Mouse (Mus musculus) bone marrow, adult 2 months (tissue): ENCODE data around the gene Rrm2.

Experiments used
- CTCF ChIP-seq: fragments of 200-500 bp; IDR thresholded peaks from 2 replicates; pipeline ENCODE4 v1.5.1; 2011; ENCODE audit warnings: low read length, control low read depth; ENCODE audit not compliant: control insufficient read depth, insufficient read depth
- POLR2A ChIP-seq: fragments of 200-500 bp; IDR thresholded peaks from 2 replicates; pipeline ENCODE4 v1.6.1; 2011; ENCODE audit warnings: low read depth, mild to moderate bottlenecking, control low read depth, low read length, borderline replicate concordance; ENCODE audit not compliant: control insufficient read depth

GRCm38 (mm10) chr12:24762253-24762652 is 54.2 kb downstream of the Rrm2 start:
- TF ChIP-seq CTCF, result no peak
- no peak for TF ChIP-seq POLR2A
